Mouse (Mus musculus) ES-E14 (cell line): ENCODE measurements around the gene Ffar3.

ENCODE experiments used
- CHD2 ChIP-seq: IDR thresholded peaks from 2 replicates; pipeline ENCODE4 v1.6.1; 2014; ENCODE audit warnings: mild to moderate bottlenecking, low read depth, low read length, inconsistent platforms
- HCFC1 ChIP-seq: IDR thresholded peaks from 2 replicates; pipeline ENCODE4 v1.6.1; 2012; ENCODE audit warnings: low read length, inconsistent platforms, borderline replicate concordance; ENCODE audit not compliant: insufficient read depth
- MAFK ChIP-seq: IDR thresholded peaks from 2 replicates; pipeline ENCODE4 v1.6.1; 2014; ENCODE audit warnings: mild to moderate bottlenecking, low read depth, low read length, inconsistent platforms; ENCODE audit not compliant: insufficient read depth
- ZC3H11A ChIP-seq: IDR thresholded peaks from 2 replicates; pipeline ENCODE4 v1.6.1; 2012; ENCODE audit warnings: low read depth, mild to moderate bottlenecking, inconsistent platforms, low read length, borderline replicate concordance
- ZNF384 ChIP-seq: IDR thresholded peaks from 2 replicates; pipeline ENCODE4 v1.6.1; 2012; ENCODE audit warnings: low read depth, low read length, inconsistent platforms

DNA sequence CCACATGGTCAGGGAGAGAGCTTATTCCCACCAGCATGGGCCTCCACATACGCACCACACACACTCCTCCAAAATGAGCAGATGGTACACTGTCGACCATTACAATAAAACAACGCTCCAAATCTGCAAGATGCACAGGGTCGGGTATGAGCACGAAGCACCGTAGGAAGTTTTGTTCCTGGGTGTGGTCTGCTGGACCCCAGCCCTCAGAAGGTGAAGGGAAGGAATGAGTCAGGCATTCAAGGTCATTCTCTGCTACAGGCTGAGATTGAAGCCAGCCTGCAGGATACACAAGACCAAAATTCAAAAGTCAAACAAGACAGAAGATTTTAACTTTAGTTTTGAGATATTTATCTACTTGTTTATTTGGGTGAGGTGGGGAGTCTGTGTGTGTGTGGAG is 8.0 kb downstream of the Ffar3 start:
- TF ChIP-seq CHD2 (no peak), ZC3H11A (no peak), MAFK (no peak), HCFC1 (no peak), ZNF384 (no peak)
